Mouse (Mus musculus) kidney, embryonic 16.5 days (tissue): Measurements from ENCODE around the gene Ptgds. TPM values are rescaled to one million over a fixed set of nuclear protein-coding genes. Genes with fewer than 3 reads are reported as not detected.
A peak's percentile ranks its signal among the peaks of the same experiment; 100 is the strongest.

ENCODE experiments used
- ATAC-seq: fragments of 200-750 bp; cut with Nextera tagmentation; 2 replicates; pipeline ENCODE4 v1.8.0; 2017; ENCODE audit warnings: moderate TSS enrichment; ENCODE audit not compliant: low FRiP score, low TSS enrichment
- H3K27ac ChIP-seq: fragments of 300-500 bp; sonication (generic); 2 replicates; pipeline ENCODE4 v1.5.1; 2014; ENCODE audit warnings: low read length
- H3K27me3 ChIP-seq: fragments of 300-500 bp; sonication (generic); 2 replicates; pipeline ENCODE4 v1.6.1; 2014; ENCODE audit warnings: low read length, control low read depth, mixed read lengths; ENCODE audit not compliant: insufficient read depth
- H3K36me3 ChIP-seq: fragments of 300-500 bp; sonication (generic); 2 replicates; pipeline ENCODE4 v1.6.1; 2014; ENCODE audit warnings: low read length, control low read depth, mixed read lengths; ENCODE audit not compliant: insufficient read depth
- H3K4me1 ChIP-seq: fragments of 300-500 bp; sonication (generic); 2 replicates; pipeline ENCODE4 v1.6.1; 2014; ENCODE audit warnings: low read length, control low read depth, mixed read lengths; ENCODE audit not compliant: insufficient read depth
- H3K4me2 ChIP-seq: fragments of 300-500 bp; sonication (generic); replicated peaks from 2 replicates; pipeline ENCODE4 v1.6.1; 2014; ENCODE audit warnings: low read depth, low read length
- H3K4me3 ChIP-seq: fragments of 300-500 bp; sonication (generic); 2 replicates; pipeline ENCODE4 v1.5.1; 2014; ENCODE audit warnings: mild to moderate bottlenecking, low read length
- H3K9ac ChIP-seq: fragments of 300-500 bp; sonication (generic); replicated peaks from 2 replicates; pipeline ENCODE4 v1.6.1; 2014; ENCODE audit warnings: low read length
- H3K9me3 ChIP-seq: fragments of 300-500 bp; sonication (generic); 2 replicates; pipeline ENCODE4 v1.6.1; 2016; ENCODE audit warnings: low read length, control low read depth
- WGBS: fragments of 180-500 bp; shearing (Covaris S2); extraction: QIAGEN DNeasy Blood & Tissue Kit; methylation state at CpG from one replicate; pipeline ENCODE4 v1.1.7; 2014; 5-methylcytosine and 5-hydroxymethylcytosine counted together
- polyA plus RNA-seq: library from polyadenylated mRNA; unstranded; fragments of >200 nt; fragmentation: Nextera tagmentation; extraction: Ambion mirVana; gene quantifications from 2 replicates; pipeline ENCODE4 v1.2.1, GENCODE M21; 2015

Gene Ptgds
- polyA plus RNA-seq, 1 experiment from 2014 or later, result 4.7 TPM

- Histone ChIP-seq H3K27ac (no peak overlapping the region), H3K9ac (no peak overlapping the region), H3K27me3 (no peaks in the 10 kb centered on the region), H3K36me3 (no peaks in the 10 kb centered on the region), H3K9me3 (no peaks in the 10 kb centered on the region), H3K4me3 (no peak overlapping the region), H3K4me1 (no peaks in the 10 kb centered on the region), H3K4me2 (no peak overlapping the region)
- 26% methylated on average over 7 of the region's 7 CpGs for WGBS
- ATAC-seq, result no peak
Observed at GRCm38 (mm10) chr2:25482969-25483368, 13.1 kb upstream of the Ptgds start.

GRCm38 (mm10) chr2:25480541-25480940, 10.7 kb upstream of the Ptgds start:
- no peaks in the 10 kb centered on the region for H3K9me3 ChIP-seq
- no peaks in the 10 kb centered on the region for H3K27me3 ChIP-seq
- H3K36me3 ChIP-seq, result no peaks in the 10 kb centered on the region
- no peak overlapping the region for H3K4me2 ChIP-seq
- 88% methylated on average over 1 of the region's 1 CpGs for WGBS
- H3K4me3 ChIP-seq, result no peak overlapping the region
- no peak overlapping the region for H3K27ac ChIP-seq
- H3K4me1 ChIP-seq, result no peaks in the 10 kb centered on the region
- H3K9ac ChIP-seq, result no peak overlapping the region
- ATAC-seq, result no peak

- Histone ChIP-seq H3K27me3 (no peaks in the 10 kb centered on the region), H3K4me1 (no peaks in the 10 kb centered on the region), H3K27ac (no peak overlapping the region), H3K9me3 (no peaks in the 10 kb centered on the region), H3K4me3 (no peak overlapping the region), H3K9ac (no peak overlapping the region), H3K4me2 (no peak overlapping the region), H3K36me3 (no peaks in the 10 kb centered on the region)
- ATAC-seq, result no peak
- 58% methylated on average over 10 of the region's 10 CpGs for WGBS
Observed at GRCm38 (mm10) chr2:25479551-25480311, 9.9 kb upstream of the Ptgds start.

GRCm38 (mm10) chr2:25477967-25478675, 8.3 kb upstream of the Ptgds start:
- Histone ChIP-seq H3K27me3 (no peaks in the 10 kb centered on the region), H3K36me3 (no peaks in the 10 kb centered on the region), H3K9me3 (no peaks in the 10 kb centered on the region), H3K4me1 (no peaks in the 10 kb centered on the region), H3K4me3 (no peak overlapping the region), H3K4me2 (no peak overlapping the region), H3K9ac (no peak overlapping the region), H3K27ac (no peak overlapping the region)
- no peak for ATAC-seq
- WGBS, result 84% methylated on average over 3 of the region's 3 CpGs

GRCm38 (mm10) chr2:25477541-25477940, 7.7 kb upstream of the Ptgds start:
- Histone ChIP-seq H3K4me3 (no peak overlapping the region), H3K9me3 (no peaks in the 10 kb centered on the region), H3K4me2 (no peak overlapping the region), H3K9ac (no peak overlapping the region), H3K27me3 (no peaks in the 10 kb centered on the region), H3K27ac (no peak overlapping the region), H3K4me1 (no peaks in the 10 kb centered on the region), H3K36me3 (no peaks in the 10 kb centered on the region)
- ATAC-seq, result no peak
- 89% methylated on average over 8 of the region's 8 CpGs for WGBS

- ATAC-seq, result no peak
- Histone ChIP-seq H3K4me2 (no peak overlapping the region), H3K9me3 (no peaks in the 10 kb centered on the region), H3K36me3 (no peaks in the 10 kb centered on the region), H3K27me3 (no peaks in the 10 kb centered on the region), H3K27ac (no peak overlapping the region), H3K9ac (no peak overlapping the region), H3K4me1 (0 out of 2 replicates have a peak, but pooled peaks cover 6% of the 10 kb centered on the region), H3K4me3 (no peak overlapping the region)
- 78% methylated on average over 2 of the region's 2 CpGs for WGBS
Observed at GRCm38 (mm10) chr2:25472550-25472949, 2.7 kb upstream of the Ptgds start.

- H3K36me3 ChIP-seq, result no peaks in the 10 kb centered on the region
- peaks cover 10% of the 10 kb centered on the region; the same call in 1 of the 2 replicates for H3K4me1 ChIP-seq
- ATAC-seq, result 0 out of 2 replicates have a peak, but pooled peaks have one; percentile 12
- H3K9ac ChIP-seq, result no peak overlapping the region
- WGBS, result 80% methylated on average over 10 of the region's 10 CpGs
- H3K27ac ChIP-seq, result no peak overlapping the region
- H3K4me2 ChIP-seq, result no peak overlapping the region
- H3K4me3 ChIP-seq, result no peak overlapping the region
- H3K27me3 ChIP-seq, result no peaks in the 10 kb centered on the region
- H3K9me3 ChIP-seq, result no peaks in the 10 kb centered on the region
Observed at GRCm38 (mm10) chr2:25468962-25469915, 607 bp downstream of the Ptgds start.

GRCm38 (mm10) chr2:25467606-25468303, 2.1 kb downstream of the Ptgds start:
- no peaks in the 10 kb centered on the region for H3K27me3 ChIP-seq
- no peak overlapping the region for H3K9ac ChIP-seq
- WGBS, result 78% methylated on average over 14 of the region's 14 CpGs
- H3K4me1 ChIP-seq, result peaks cover 10% of the 10 kb centered on the region; the same call in 1 of the 2 replicates
- H3K36me3 ChIP-seq, result no peaks in the 10 kb centered on the region
- H3K4me2 ChIP-seq, result no peak overlapping the region
- H3K9me3 ChIP-seq, result no peaks in the 10 kb centered on the region
- no peak overlapping the region for H3K27ac ChIP-seq
- no peak overlapping the region for H3K4me3 ChIP-seq
- no peak for ATAC-seq
